Mouse (Mus musculus): ENCODE data around the gene Aaed1.

- TF ChIP-seq GATA1 (IDR thresholded peaks at IDR 0.05; ENCODE audit: low read length) = no peak
- no peak for TF ChIP-seq TAL1 (IDR thresholded peaks at IDR 0.05; ENCODE audit: low read length)
Measured at GRCm38 (mm10) chr13:64306078-64306477, 6.4 kb downstream of the Aaed1 start.
